Mouse (Mus musculus): ENCODE results near the gene Jazf1.

Jazf1 gene

DNA sequence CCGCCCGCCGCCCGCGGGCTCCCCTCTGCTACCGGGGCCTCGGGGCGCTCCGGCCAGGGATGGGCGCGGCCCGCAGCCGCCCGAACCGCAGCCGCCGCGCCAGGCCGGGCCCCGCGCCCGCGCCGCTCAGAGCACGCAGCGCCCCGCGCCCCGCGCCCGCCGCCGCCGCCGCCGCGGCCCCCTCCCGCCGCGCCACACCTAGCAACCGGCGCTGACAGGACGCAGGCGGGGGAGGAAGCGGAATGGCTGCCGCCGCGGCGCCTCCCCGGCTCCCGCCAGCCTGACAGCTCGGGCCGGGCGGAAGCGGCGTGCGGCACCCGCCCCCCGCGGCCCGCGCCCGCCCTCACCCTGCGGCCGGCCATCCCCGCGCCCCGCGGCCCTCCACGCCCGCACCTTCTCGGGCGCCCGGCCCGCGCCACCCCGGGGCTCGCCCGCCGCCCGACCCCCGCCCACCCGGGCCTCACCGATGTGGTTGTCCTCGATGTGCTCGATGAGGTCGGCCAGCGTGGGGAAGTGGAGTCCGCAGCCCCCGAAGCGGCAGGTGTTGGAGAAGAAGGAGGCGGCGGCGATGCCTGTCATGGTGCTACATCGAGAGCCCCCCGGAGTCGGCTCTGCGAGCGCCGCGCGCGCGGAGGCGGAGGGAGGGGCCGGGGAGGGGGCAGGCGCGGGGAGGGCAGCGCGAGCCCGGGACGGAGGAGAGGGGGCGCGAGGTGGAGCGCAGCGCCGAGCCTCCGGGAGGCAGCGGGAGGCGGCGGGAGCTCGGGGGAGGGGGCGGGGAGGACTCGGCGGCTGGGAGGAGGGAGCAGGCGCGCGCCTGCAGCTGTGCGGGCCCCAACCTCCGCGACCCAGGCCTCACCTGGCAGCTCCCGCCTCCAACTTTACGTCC, at the start of gene Jazf1:
Jazf1 (minus strand) TSS at position 643 of the 886 bp plus-strand sequence.
- DNase-seq (ENCODE audit: low read depth, low spot score): no peak

DNA sequence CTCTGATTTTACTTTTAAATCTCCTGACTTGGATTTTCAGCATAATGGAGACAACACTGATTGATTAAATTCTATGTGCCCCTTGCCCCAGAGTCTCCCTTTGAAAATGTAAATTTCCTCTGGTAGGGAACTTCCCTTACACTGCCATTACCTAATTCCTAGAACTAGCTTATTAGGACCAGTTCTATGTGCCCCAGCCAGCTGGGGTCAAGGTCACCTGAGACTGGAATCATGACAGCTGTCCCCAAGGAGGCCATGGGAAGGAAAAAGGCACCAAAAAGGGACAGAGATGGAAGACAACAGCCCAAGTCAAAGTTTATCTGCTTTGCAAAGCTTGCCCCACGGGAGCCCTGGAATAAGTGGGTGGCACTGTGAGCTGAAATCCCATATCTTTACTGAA, 49.4 kb upstream of the Jazf1 start:
- DNase-seq (ENCODE audit: low read depth, low spot score): no peak

DNA sequence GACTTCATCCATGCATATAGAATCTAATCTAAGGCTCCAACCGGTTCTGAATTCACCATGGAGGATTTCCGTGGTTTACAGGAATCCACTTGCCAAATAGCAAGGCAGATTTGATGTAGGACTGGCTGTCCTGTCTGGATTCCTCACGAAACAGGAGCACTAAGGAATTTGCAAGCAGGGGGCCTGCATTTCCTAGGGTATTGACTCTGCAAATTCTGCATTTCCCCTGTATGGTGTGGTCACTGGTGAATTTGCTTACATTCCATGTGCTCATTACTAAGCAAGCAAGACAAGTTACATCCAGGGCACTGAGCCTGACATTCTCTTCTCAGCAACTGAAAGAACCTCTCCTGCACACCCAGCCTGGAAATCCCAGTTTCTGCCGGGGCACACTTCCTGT, 18.4 kb upstream of the Jazf1 start:
- no peak for DNase-seq (ENCODE audit: low read depth, low spot score)

DNA sequence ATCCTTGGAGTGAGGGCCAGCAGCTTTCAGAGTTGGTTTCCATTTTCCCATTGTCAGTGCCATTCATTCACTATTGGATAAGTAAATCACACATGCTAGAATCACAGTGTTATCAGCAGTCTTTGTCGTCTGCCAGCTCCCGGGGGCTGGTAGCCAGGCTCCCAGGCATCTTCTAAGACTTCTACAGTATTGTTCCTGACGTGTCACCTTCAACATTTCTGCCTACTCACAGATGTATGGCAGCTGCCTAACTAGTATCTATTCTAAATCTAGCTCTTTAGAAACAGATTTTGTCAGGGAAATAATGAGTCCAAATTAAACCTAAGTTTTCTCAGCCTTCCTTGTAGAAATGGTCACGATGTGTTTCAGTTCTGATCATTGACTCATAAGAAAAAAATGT, 12.8 kb upstream of the Jazf1 start:
- no peak for DNase-seq (ENCODE audit: low read depth, low spot score)

DNA sequence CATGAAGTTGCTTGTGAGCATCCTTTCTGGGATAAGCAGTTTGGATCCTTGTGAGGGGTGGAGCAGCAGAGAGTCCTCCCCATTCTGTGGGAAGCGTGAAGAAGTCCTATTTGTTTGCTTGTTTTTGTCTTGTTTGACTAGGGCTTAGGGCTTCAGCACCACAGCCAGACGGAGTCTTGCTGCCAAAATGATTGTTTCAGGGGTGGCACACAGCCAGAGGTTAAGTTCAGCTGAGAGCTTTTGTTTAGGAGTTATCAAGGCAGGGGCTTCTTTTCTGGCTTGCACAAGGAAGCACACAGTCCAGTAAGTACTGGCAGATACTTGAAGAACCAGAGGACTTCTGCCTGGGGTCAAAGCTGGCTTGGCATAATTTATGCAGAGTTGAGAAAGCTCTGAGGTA, 10.2 kb upstream of the Jazf1 start:
- DNase-seq (ENCODE audit: low read depth, low spot score): no peak

DNA sequence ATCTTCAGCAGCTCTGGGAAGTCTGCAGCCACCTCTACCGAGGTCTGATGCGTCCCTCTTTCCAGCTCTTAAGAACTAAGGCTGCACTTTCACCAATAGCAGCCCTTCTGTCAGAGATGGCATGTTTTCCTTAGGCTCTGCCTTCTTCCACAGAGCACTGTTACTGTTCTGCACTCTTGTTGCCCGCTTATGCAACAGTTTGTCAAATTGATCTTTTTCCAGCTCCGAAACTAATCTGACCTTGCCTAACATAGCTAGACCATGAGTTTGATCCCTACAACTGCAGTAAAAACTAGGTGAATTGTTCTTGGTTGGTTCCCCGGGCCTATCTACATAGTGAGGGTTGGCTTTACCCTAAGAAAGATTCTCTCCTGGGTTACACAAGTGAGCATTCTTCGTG, 3.3 kb upstream of the Jazf1 start:
- no peak for DNase-seq (ENCODE audit: low read depth, low spot score)

DNA sequence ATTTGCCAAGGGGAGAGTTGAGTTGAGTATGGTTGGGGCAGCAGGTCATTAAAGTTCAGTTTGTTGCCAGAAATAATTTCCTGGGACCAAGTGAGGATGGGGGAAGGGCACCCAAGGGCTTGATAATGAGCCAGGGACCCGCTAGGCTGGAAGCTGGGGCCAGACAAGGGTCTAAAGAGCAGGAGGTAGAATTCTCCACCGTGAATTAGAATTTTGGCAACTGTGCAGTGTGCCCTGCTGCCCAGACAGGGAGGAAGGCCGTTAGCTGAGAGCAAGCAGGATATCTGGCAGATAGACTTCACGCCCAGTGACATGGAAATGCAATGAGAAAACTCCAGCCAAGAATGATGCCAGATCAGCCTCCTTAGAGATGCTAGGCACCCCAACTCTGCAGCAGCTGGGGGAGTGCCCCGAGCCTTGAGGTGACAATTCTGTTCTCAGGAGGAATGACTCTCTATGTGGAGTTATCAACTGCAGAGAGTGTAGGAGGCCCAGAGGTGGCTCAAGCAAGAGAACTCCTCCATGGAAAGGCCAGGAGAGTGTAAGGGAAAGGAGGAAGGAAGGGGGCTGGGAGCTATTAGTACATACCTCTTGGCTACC, 1.6 kb upstream of the Jazf1 start:
- no peak for DNase-seq (ENCODE audit: low read depth, low spot score)

DNA sequence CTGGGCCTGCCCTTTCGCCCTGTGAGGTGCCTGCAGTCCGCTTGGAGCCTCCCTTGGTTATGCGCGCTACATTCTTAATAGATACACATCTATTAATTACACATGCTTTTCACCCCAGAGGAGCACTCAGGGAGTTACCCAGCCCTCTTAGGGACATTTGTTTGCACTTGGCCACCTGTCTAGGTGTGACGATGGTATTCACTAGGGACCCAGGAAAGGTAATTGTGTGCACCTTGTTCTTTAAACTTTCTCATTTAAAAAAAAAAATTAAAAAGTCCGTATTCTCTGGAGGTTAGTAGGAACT, 396 bp upstream of the Jazf1 start:
- DNase-seq (ENCODE audit: low read depth, low spot score): peak; percentile 19

DNA sequence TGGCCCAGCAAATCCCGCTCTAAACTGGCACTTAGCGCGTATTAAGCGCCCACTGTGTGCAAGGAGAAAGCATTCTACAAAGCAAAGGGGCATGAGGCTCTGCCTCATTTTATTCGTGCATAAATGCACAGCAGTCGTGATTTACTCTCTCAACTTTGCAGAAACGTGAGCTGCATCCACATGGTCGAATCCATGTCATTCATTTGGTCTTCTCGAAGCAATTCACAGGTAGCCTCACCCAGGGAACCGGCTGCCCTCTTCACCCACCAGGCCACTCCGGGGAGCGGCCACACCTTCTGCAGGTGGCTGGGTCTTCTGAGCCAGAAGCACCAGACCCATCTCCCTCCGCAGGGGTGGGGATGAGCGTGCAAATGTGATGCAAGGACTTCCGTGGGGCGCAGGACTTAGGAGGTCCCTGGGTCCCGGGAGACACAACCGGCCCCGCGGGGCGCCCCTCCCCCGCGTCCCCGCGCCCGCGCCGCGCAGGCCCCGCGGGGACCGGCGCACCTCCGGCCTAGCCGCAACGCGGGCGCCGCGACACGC, 914 bp downstream of the Jazf1 start:
- DNase-seq (ENCODE audit: low read depth, low spot score): no peak

DNA sequence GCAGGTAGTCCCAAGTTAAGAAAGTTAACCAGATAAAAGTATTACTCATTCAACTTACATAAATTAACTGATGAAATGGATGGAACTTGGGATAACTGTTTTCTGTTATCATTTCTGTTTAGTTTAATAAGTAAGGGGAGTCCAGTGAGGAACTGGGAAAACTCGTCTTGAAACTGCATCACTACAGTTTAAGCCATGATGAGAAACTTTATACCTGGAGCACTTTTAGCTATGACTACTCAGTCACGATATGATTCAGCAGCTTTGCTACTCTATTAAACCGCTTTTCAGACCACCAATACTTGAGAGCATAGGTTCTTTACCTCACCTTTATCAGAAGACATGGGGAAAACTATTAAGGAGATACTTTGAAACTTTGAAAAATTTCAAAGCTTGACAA, 1.5 kb downstream of the Jazf1 start:
- no peak for DNase-seq (ENCODE audit: low read depth, low spot score)

DNA sequence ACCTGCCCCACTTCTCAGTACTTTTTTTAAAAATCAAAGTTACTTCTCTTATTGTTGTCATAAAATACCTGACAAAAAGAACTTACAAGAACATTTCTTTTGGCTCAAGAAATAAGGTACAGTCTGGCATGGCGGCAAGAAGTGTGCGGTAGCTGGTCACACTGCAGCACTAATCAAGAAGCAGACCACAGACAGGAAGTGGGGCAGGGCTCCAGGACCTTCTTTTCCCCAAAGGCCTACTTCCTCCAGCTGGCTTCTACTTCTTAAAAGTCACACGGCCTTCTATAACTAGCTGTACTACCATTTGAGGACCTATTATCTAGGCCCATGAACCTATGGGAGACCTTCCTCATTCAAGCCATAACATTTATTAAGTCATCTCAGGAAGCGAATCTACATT, 4.4 kb downstream of the Jazf1 start:
- DNase-seq (ENCODE audit: low read depth, low spot score): no peak

DNA sequence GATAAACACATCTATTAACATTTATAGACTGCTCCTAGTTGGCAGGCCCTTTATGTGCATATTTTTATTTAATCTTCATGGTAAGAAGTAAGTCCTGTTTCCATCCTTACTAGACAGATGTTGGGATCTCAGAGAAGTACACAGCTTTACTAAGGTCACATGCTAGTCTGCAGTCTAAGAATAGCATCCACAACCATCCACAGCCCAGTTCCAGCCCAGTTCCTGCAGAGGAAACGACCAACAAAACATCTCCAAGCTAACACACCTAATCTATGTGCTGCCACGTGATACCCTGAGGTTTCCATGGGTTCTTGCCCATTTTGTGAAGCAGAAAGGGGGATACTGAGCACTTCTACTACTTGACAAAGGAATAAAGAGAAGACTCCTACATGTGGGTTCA, 13.5 kb downstream of the Jazf1 start:
- no peak for DNase-seq (ENCODE audit: low read depth, low spot score)

DNA sequence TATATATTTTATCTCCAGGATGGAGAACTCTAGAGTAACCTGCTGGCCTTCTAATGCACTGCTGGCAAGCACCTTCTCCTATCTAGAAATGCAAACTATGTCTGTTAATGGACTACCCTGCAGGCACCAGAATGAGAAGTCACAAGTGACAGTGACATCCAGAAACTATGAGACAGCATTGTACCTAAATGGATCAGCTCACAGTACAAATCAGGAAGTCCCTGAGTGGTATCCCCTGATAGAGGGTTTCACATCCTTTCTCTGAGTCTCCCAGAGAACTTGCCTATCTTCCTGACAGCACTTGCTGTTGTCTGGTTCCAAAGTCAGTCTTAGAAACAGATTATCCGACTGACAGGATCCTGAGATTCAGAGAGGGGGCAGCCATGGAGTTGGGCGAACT, 22.9 kb downstream of the Jazf1 start:
- DNase-seq (ENCODE audit: low read depth, low spot score): no peak

DNA sequence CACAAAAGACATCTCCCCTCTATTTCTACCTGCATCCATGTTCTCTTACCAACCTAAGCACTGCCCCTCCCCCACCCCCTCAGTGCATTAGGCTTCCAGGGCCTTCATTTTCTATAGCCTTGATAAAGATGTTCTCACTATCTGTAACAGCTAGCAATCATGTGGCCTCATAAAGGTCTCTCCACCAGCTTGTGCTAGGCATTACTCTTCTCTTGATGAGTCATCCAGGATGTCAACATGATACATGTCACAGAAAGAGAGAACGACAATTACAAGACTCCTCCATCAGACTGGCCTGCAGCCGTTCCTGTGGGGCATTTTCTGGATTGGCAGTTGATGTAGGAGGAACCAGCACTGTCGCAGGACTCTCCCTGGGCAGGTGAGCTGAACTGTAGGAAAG, 30.3 kb downstream of the Jazf1 start:
- DNase-seq (ENCODE audit: low read depth, low spot score): no peak

DNA sequence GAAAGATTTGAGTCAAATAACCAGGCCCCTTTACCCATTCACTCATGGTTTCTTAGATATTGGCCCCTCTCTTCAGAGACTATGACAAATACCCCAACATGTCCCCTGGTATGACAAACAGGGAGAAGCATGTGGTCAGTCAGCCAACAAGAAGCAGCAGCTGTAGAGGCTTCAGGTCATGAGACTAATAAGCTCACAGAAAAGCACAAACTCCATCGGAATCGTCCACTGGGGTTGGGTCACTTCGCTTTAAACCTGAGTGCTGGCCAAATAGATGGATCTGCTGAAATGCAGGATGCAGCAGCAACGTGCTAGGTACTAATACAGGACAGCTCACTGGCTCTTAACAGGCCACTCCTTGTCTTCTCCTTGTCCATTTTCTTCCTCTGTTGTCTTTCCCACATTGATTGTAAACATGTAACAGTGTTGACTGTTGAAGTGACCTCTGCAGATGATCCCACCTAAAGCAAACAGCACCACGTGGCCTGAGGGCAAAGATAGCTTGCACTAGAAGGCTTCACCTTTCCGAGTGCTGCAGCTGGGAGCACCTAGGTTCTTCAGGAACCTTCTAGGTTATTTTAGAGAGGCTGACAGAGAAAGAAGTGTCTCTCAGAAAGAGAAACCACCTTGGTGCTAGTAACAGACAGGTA, 33.9 kb downstream of the Jazf1 start:
- no peak for DNase-seq (ENCODE audit: low read depth, low spot score)

DNA sequence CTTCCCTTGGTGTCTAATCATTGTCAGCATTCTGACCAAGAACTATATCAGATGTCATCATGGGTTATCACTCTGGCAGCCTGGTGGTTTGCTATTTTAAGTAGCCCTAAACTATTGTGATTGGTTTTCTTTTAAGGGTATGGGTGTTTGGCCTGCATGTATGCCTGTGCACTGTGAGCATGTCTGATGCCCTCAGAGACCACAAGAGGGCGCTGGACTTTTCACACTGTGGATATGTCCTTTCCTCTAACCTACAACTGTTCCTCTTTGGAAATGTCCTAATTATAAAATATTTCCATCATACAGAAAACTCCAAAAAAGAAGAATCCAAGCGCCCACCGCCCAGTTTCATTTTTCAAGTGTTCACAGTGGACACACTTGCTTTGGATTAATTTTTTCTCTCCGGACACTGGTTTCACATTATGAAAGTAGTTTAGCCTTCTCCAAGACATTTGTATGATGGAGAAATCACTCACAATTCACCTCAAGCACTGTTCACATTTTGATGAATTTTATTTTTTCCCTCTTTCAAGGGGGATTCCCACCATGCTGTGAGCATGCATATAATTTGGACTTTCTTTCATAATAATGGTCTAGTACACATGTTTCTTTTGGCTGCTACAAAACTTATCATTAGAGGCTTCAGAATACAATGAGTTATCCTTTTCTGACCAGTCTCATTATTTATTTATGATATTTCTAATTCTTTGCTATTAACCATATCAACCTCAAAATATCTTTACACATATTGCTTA, 35.5 kb downstream of the Jazf1 start:
- DNase-seq (ENCODE audit: low read depth, low spot score): no peak

DNA sequence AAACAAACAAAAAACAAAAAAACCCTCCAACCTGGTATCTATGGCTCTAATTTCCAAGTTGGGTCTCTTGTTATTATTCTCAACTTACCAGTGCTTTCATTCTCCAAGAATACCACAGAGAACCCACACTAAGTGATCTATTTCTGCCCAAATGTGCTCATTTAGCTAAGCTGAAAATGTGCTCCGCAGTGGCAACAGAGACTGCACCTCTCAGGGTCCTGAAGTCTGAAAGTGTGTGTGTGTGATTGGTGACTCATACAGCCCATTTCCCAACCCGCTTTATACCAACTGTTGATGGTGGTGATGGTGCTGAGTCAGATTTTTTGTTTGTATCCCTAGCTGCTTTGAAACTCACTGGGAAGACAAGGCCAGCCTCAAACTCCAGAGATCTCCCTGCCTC, 46.4 kb downstream of the Jazf1 start:
- no peak for DNase-seq (ENCODE audit: low read depth, low spot score)

DNA sequence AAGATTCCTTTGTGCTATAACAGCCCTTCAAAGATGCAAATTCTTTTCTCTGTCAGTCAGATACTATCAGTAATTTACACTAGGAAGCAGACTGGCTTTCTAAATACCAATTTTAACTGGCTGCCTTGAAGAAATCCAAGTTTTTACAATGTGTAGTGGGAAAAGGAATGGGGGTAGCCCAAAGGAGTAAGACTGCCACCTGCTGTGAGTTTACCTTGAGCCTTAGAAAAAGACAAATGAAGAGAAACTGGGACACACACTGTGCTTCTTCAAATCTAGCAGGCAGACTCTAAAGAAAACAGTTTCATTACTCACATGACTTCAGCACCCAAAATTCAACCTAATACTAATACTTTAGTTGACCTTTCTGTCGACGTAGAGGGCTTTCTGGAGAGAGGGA, 47.4 kb downstream of the Jazf1 start:
- no peak for DNase-seq (ENCODE audit: low read depth, low spot score)

DNA sequence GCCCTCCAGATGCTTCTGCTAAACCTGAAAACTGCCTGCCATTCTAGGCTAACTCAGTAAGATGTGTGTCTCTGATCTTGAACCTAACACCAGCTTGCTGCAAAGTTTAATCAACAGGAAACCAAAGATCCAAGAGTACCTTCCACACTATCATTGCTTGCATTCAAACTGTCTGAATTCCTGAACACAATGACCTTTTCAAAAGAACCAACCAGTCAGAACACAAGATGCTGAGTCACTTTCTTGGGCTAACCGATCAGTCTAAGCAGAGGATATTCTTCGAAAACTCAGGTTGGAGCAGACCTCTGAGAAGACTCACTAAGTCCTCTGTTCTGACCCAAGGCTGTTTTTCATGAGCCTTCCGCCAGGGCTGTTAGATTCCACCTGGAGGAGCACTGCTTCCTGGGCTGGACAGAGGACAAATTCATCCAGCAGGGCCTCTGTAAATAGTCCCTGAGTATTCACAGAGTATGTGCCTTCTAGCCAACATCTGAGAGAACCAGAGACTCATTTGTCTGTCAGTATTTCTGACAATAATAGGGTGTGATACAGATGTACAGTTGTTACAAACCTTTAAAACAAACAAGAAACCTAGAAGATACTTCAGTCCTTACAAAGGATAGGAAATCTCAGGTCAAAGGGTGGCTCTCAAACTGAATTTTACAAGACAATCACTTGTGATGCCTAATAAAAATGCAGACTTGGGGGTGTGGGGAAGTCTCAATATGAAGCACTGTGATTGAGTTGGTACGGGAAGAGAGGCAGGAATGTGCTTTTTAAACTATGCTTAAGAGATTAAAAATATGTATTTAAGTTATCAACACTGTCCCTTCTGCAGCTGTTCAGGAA, 50.9 kb downstream of the Jazf1 start:
- no peak for DNase-seq (ENCODE audit: low read depth, low spot score)

DNA sequence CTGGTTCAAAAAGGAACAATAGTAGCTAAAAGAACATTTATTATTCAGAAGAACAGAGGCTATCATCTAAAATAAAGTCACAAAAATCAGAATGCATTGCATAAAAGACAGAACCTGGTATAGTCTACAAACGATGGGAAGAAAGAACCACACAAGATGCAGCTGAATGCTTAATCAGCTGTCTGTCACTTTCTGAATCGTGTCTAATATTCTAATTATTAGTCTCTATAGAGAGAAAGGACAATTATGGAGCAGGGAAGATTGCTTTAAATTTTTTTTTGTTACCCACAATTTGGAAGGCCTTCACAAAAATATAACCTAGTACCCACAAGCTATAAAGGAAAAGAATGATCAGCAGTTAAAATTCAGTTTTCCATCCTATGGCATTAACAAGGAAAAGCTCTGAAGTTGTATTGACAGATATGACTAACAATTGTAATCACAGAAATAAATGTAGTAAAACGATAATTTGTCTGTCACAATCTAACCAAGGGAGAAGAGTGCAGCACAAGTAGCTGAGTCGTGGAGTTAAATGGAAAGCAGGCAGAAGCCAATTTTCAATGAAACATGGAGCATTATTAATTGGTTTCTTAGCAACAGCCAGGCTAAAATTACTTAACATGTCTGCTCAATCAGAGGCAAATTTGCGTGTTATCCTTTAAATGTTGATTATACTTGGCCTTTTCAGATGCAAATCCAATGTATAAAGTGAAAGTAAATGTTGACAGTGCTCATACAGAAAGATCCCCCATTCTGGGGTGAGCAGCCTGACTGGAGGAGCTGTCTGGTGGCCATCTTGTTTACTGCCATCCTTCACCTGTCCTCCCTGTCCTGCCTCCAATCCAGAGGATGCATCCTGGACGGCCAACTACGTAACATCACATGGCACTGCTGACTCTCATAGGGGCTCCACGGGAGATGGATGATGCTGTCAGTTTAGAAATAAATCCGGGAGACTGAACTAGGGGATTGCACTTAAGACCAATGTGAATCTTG, 53.7 kb downstream of the Jazf1 start:
- DNase-seq (ENCODE audit: low read depth, low spot score): no peak
